Mouse (Mus musculus) bone marrow, adult 2 months (tissue): Measurements from ENCODE around the gene Gzmg. TPM values are rescaled to one million over a fixed set of nuclear protein-coding genes. Genes with fewer than 3 reads are reported as not detected.
"Not testable (repeated sequence)": the region's sequence is repeated elsewhere in the genome, so short reads cannot be mapped to it uniquely, and the experiment has no call there.

Source experiments
- H3K27ac ChIP-seq: fragments of 200-500 bp; 2 replicates; pipeline ENCODE4 v1.5.1; 2012; ENCODE audit warnings: low read depth, mild to moderate bottlenecking, control low read depth, inconsistent platforms, low read length; ENCODE audit not compliant: control insufficient read depth, poor library complexity, insufficient read depth
- H3K4me1 ChIP-seq: fragments of 200-500 bp; 2 replicates; pipeline ENCODE4 v1.6.1; 2011; ENCODE audit warnings: low read length; ENCODE audit not compliant: control insufficient read depth, insufficient read depth
- H3K4me3 ChIP-seq: fragments of 200-500 bp; replicated peaks from 2 replicates; pipeline ENCODE3; 2011; ENCODE audit warnings: mild to moderate bottlenecking, low read depth, low read length, control low read depth; ENCODE audit not compliant: control insufficient read depth
- CTCF ChIP-seq: fragments of 200-500 bp; IDR thresholded peaks from 2 replicates; pipeline ENCODE4 v1.5.1; 2011; ENCODE audit warnings: low read length, control low read depth; ENCODE audit not compliant: control insufficient read depth, insufficient read depth
- POLR2A ChIP-seq: fragments of 200-500 bp; IDR thresholded peaks from 2 replicates; pipeline ENCODE4 v1.6.1; 2011; ENCODE audit warnings: low read depth, mild to moderate bottlenecking, control low read depth, low read length, borderline replicate concordance; ENCODE audit not compliant: control insufficient read depth
- WGBS: fragments of 180-500 bp; shearing (Covaris S2); methylation state at CpG from one replicate; pipeline ENCODE4 v1.1.7; 2018; 5-methylcytosine and 5-hydroxymethylcytosine counted together
- polyA plus RNA-seq: library from polyadenylated mRNA; stranded (reverse); fragments of >200 nt; gene quantifications from 2 replicates; pipeline ENCODE4 v1.2.4, GENCODE M21; 2011; ENCODE audit warnings: low replicate concordance; ENCODE audit not compliant: missing spikeins, insufficient read depth, insufficient read length

The Gzmg gene
- not detected in 2 replicates for polyA plus RNA-seq

DNA sequence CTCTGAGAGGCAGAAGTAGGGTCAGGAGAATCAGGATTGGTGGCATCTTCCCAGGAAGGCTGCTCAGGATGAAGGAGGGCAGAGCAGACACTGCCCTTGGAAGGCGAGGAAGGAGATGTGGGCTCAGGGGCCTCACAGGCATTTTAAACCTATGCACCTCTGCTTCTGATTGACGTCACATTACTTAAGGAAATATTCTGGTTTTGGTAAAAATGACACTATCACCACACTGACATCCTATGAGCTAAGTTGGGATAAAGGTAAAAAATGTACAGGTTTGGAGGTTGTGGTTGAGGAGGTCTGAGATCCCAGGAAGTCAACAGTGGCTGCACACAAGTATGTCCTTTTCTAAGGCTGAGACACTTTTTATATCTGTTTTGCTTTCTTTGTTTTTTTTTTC, at the start of gene Gzmg:
Gene Gzmg (minus strand): TSS at position 101 of the 400 bp plus-strand sequence.
- 64% methylated on average over 2 of the region's 2 CpGs for WGBS
- not testable (repeated sequence) for H3K4me3 ChIP-seq

DNA sequence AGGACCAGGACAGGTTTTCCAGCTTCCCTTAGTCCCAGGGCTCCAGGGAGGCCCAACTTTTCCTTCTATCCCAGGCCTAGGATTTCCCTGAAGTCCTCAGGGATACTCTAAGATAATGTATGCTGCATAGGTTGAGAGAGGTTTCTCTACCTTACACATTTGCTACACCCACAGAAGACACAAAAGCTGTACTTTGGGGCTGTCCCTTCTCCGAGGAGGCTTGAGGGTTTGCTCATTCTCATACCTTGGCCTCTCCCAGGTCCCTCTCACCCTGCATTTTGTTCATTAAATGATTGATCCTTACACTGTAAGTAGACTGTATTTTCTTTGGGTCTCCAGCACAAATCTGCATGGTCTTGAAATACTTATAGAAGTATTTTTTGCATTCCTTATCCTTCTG, 46.2 kb upstream of the Gzmg start:
- Histone ChIP-seq H3K4me3 (no peak overlapping the region), H3K27ac (no peak overlapping the region), H3K4me1 (no peaks in the 10 kb centered on the region)
- 58% methylated on average over 1 of the region's 1 CpGs for WGBS
- TF ChIP-seq POLR2A (no peak), CTCF (no peak)

More for the DNA sequence above, at the start of gene Gzmg:
- H3K27ac ChIP-seq, H3K4me1 ChIP-seq: not testable (repeated sequence)

- 31% methylated on average over 5 of the region's 5 CpGs for WGBS
- H3K27ac ChIP-seq = not testable (repeated sequence)
- peak; percentile 45 for TF ChIP-seq CTCF
These were observed 45.6 kb upstream of the Gzmg start for GRCm38 (mm10) chr14:56205021-56205420.

DNA sequence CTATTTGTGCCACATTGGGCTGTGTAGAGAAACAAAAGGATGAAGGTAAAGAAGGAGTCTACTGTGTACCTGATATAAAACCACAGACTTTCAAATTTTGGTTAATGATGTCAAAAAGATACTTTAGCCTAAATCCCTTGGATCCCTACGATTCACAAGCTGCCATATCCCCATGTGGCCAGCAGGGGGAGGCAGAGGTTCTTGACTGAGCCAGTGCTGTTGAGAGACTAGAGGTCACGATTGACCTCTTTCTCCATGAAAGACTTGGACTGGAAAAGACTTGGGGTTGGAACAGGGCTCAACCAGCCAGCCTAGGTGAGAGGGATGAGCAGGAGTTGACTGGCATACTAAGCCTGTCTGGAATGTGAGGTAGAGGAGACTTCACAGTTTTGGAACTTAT, 44.6 kb upstream of the Gzmg start:
- 3% methylated on average over 2 of the region's 2 CpGs for WGBS
- H3K4me1 ChIP-seq = no peaks in the 10 kb centered on the region
- H3K27ac ChIP-seq = no peak overlapping the region
- H3K4me3 ChIP-seq = no peak overlapping the region
- peak; percentile 84 for TF ChIP-seq CTCF
- TF ChIP-seq POLR2A = no peak

More at GRCm38 (mm10) chr14:56205021-56205420, 45.6 kb upstream of the Gzmg start:
- H3K4me3 ChIP-seq, H3K4me1 ChIP-seq: not testable (repeated sequence)

GRCm38 (mm10) chr14:56186946-56187345, 27.6 kb upstream of the Gzmg start:
- Histone ChIP-seq H3K4me3 (no peak overlapping the region), H3K27ac (no peak overlapping the region), H3K4me1 (no peaks in the 10 kb centered on the region)
- 47% methylated on average over 6 of the region's 6 CpGs for WGBS
- TF ChIP-seq CTCF (peak; percentile 33; the same call in 1 of the 2 replicates), POLR2A (no peak)

- no peak overlapping the region for H3K27ac ChIP-seq
- no peak overlapping the region for H3K4me3 ChIP-seq
- 60% methylated on average over 5 of the region's 5 CpGs for WGBS
- TF ChIP-seq CTCF = no peak
- no peak for TF ChIP-seq POLR2A
- no peaks in the 10 kb centered on the region for H3K4me1 ChIP-seq
These were observed 27.1 kb upstream of the Gzmg start for GRCm38 (mm10) chr14:56186521-56186920.

DNA sequence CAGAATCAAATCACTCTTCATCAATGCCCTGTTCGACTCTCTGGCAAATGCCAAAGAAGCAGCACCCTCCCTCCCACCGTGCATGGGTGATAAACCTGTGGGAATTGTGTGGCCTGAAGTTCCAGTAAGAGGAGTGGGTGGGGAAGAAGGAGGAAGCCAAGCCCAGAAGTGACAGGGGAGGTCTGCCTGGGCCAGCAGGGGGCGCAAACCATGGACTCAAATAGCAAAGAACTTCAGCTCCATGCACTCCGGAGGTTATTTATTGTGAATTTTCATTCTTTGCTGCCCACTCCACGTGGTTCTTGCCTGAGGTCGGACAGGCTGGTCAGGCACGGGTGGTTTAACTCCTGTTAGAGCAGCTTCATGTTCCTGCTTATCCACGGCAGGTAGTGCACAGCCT, 18.3 kb upstream of the Gzmg start:
- H3K4me1 ChIP-seq, H3K27ac ChIP-seq, H3K4me3 ChIP-seq: not testable (repeated sequence)
- WGBS = 16% methylated on average over 8 of the region's 8 CpGs
- peak; percentile 63 for TF ChIP-seq CTCF

GRCm38 (mm10) chr14:56174499-56174898, 15.1 kb upstream of the Gzmg start, which contains the start of gene Gzmn:
TSS of gene Gzmn (minus strand) at chr14:56174599.
- Histone ChIP-seq H3K27ac (no peak within 1 kb of the TSS), H3K4me3 (no peak within 1 kb of the TSS), H3K4me1 (no peaks in the 10 kb centered on the region)
- TF ChIP-seq CTCF (no peak), POLR2A (no peak)
- 86% methylated on average over 5 of the region's 5 CpGs for WGBS

GRCm38 (mm10) chr14:56173396-56173795, 14.0 kb upstream of the Gzmg start:
- Histone ChIP-seq H3K4me1 (no peaks in the 10 kb centered on the region), H3K4me3 (no peak overlapping the region), H3K27ac (no peak overlapping the region)
- TF ChIP-seq POLR2A = no peak
- 88% methylated on average over 6 of the region's 6 CpGs for WGBS

- TF ChIP-seq POLR2A = no peak
- no peak for TF ChIP-seq CTCF
- Histone ChIP-seq H3K4me3 (no peak overlapping the region), H3K4me1 (no peaks in the 10 kb centered on the region), H3K27ac (no peak overlapping the region)
- 81% methylated on average over 5 of the region's 5 CpGs for WGBS
These were observed 13.4 kb upstream of the Gzmg start for GRCm38 (mm10) chr14:56172744-56173143.
